Mouse (Mus musculus) forebrain, embryonic 14.5 days (tissue): ENCODE results near the gene Kctd21. TPM values are rescaled to one million over a fixed set of nuclear protein-coding genes. Genes with fewer than 3 reads are reported as not detected.

Experiments used
- ATAC-seq: fragments of 200-750 bp; cut with Nextera tagmentation; 2 replicates; pipeline ENCODE4 v1.8.0; 2017; ENCODE audit warnings: mild to moderate bottlenecking, moderate library complexity
- DNase-seq: peaks from one replicate; pipeline ENCODE4 v3.0.0-alpha.2; 2015; ENCODE audit warnings: low spot score
- H3K27ac ChIP-seq: fragments of 300-500 bp; sonication (generic); 2 replicates; pipeline ENCODE4 v1.5.1; 2014; ENCODE audit warnings: low read depth, mild to moderate bottlenecking, control low read depth, low read length, moderate library complexity
- H3K27me3 ChIP-seq: fragments of 300-500 bp; sonication (generic); replicated peaks from 2 replicates; pipeline ENCODE4 v1.6.1; 2014; ENCODE audit warnings: low read length, control low read depth, mixed read lengths; ENCODE audit not compliant: control insufficient read depth, insufficient read depth
- H3K36me3 ChIP-seq: fragments of 300-500 bp; sonication (generic); 2 replicates; pipeline ENCODE4 v1.6.1; 2014; ENCODE audit warnings: low read length, control low read depth; ENCODE audit not compliant: control insufficient read depth, insufficient read depth
- H3K4me1 ChIP-seq: fragments of 300-500 bp; sonication (generic); 2 replicates; pipeline ENCODE4 v1.6.1; 2014; ENCODE audit warnings: antibody characterized with exemption, low read length, control low read depth; ENCODE audit not compliant: control insufficient read depth, insufficient read depth
- H3K4me2 ChIP-seq: fragments of 300-500 bp; sonication (generic); 2 replicates; pipeline ENCODE4 v1.6.1; 2014; ENCODE audit warnings: mild to moderate bottlenecking, control low read depth, low read length
- H3K4me3 ChIP-seq: fragments of 300-500 bp; sonication (generic); 2 replicates; pipeline ENCODE4 v1.5.1; 2014; ENCODE audit warnings: low read depth, low read length, control low read depth
- H3K9ac ChIP-seq: fragments of 300-500 bp; sonication (generic); 2 replicates; pipeline ENCODE4 v1.6.1; 2014; ENCODE audit warnings: mild to moderate bottlenecking, low read length, control low read depth, moderate library complexity
- H3K9me3 ChIP-seq: fragments of 300-500 bp; sonication (generic); replicated peaks from 2 replicates; pipeline ENCODE4 v1.6.1; 2016; ENCODE audit warnings: low read length, control low read depth, mixed read lengths; ENCODE audit not compliant: control insufficient read depth
- WGBS: fragments of 180-500 bp; shearing (Covaris S2); extraction: QIAGEN DNeasy Blood & Tissue Kit; methylation state at CpG from one replicate; pipeline ENCODE4 v1.1.7; 2014; 5-methylcytosine and 5-hydroxymethylcytosine counted together
- polyA plus RNA-seq: library from polyadenylated mRNA; unstranded; fragments of >200 nt; fragmentation: Nextera tagmentation; extraction: Ambion mirVana; gene quantifications from 2 replicates; pipeline ENCODE4 v1.2.1, GENCODE M21; 2014

Gene Kctd21
- polyA plus RNA-seq, 1 experiment from 2014 or later: 7.5 TPM

- Histone ChIP-seq H3K9ac (no peak overlapping the region), H3K9me3 (no peaks in the 10 kb centered on the region), H3K4me3 (no peak overlapping the region), H3K36me3 (no peaks in the 10 kb centered on the region), H3K4me1 (no peaks in the 10 kb centered on the region), H3K27ac (no peak overlapping the region), H3K4me2 (no peak overlapping the region), H3K27me3 (no peaks in the 10 kb centered on the region)
- 89% methylated on average over 3 of the region's 3 CpGs for WGBS
- no peak for DNase-seq
- no peak for ATAC-seq
These were observed 16.2 kb downstream of the Kctd21 start for GRCm38 (mm10) chr7:97348318-97348717.

- Histone ChIP-seq H3K4me3 (no peak overlapping the region), H3K27me3 (no peaks in the 10 kb centered on the region), H3K9me3 (no peaks in the 10 kb centered on the region), H3K27ac (no peak overlapping the region), H3K4me1 (no peaks in the 10 kb centered on the region), H3K9ac (no peak overlapping the region), H3K36me3 (no peaks in the 10 kb centered on the region), H3K4me2 (no peak overlapping the region)
- WGBS: 87% methylated on average over 5 of the region's 5 CpGs
- no peak for DNase-seq
- no peak for ATAC-seq
These were observed 16.7 kb downstream of the Kctd21 start for GRCm38 (mm10) chr7:97348836-97349235.

GRCm38 (mm10) chr7:97349438-97349837 lies 17.3 kb downstream of the Kctd21 start:
- WGBS: 85% methylated on average over 6 of the region's 6 CpGs
- Histone ChIP-seq H3K27ac (no peak overlapping the region), H3K4me3 (no peak overlapping the region), H3K36me3 (no peaks in the 10 kb centered on the region), H3K4me2 (no peak overlapping the region), H3K9ac (no peak overlapping the region), H3K27me3 (no peaks in the 10 kb centered on the region), H3K4me1 (no peaks in the 10 kb centered on the region), H3K9me3 (no peaks in the 10 kb centered on the region)
- no peak for ATAC-seq
- no peak for DNase-seq

GRCm38 (mm10) chr7:97350891-97351290 lies 18.8 kb downstream of the Kctd21 start:
- Histone ChIP-seq H3K36me3 (no peaks in the 10 kb centered on the region), H3K27ac (no peak overlapping the region), H3K4me3 (no peak overlapping the region), H3K9me3 (no peaks in the 10 kb centered on the region), H3K9ac (no peak overlapping the region), H3K4me1 (no peaks in the 10 kb centered on the region), H3K27me3 (no peaks in the 10 kb centered on the region), H3K4me2 (no peak overlapping the region)
- WGBS: 88% methylated on average over 5 of the region's 5 CpGs
- no peak for DNase-seq
- ATAC-seq: no peak

- Histone ChIP-seq H3K9me3 (no peaks in the 10 kb centered on the region), H3K4me3 (no peak overlapping the region), H3K36me3 (no peaks in the 10 kb centered on the region), H3K4me1 (no peaks in the 10 kb centered on the region), H3K27ac (no peak overlapping the region), H3K27me3 (no peaks in the 10 kb centered on the region), H3K9ac (no peak overlapping the region), H3K4me2 (no peak overlapping the region)
- DNase-seq: no peak
- 90% methylated on average over 11 of the region's 11 CpGs for WGBS
- ATAC-seq: no peak
These were observed 19.8 kb downstream of the Kctd21 start for GRCm38 (mm10) chr7:97351792-97352513.

GRCm38 (mm10) chr7:97353356-97353755 lies 21.2 kb downstream of the Kctd21 start:
- WGBS: 84% methylated on average over 6 of the region's 6 CpGs
- H3K4me2 ChIP-seq: no peak overlapping the region
- H3K4me1 ChIP-seq: no peaks in the 10 kb centered on the region
- no peak overlapping the region for H3K4me3 ChIP-seq
- H3K36me3 ChIP-seq: no peaks in the 10 kb centered on the region
- no peaks in the 10 kb centered on the region for H3K27me3 ChIP-seq
- DNase-seq: no peak
- ATAC-seq: no peak
- no peaks in the 10 kb centered on the region for H3K9me3 ChIP-seq
- no peak overlapping the region for H3K27ac ChIP-seq
- H3K9ac ChIP-seq: no peak overlapping the region

GRCm38 (mm10) chr7:97355068-97355841 lies 23.1 kb downstream of the Kctd21 start:
- H3K9ac ChIP-seq: no peak overlapping the region
- H3K27ac ChIP-seq: no peak overlapping the region
- H3K4me1 ChIP-seq: no peaks in the 10 kb centered on the region
- no peak for ATAC-seq
- H3K27me3 ChIP-seq: no peaks in the 10 kb centered on the region
- DNase-seq: no peak
- H3K4me3 ChIP-seq: no peak overlapping the region
- no peak overlapping the region for H3K4me2 ChIP-seq
- no peaks in the 10 kb centered on the region for H3K36me3 ChIP-seq
- WGBS: 44% methylated on average over 13 of the region's 13 CpGs
- no peaks in the 10 kb centered on the region for H3K9me3 ChIP-seq

- DNase-seq (no peak), ATAC-seq (no peak)
- no peak overlapping the region for H3K9ac ChIP-seq
- H3K4me3 ChIP-seq: no peak overlapping the region
- no peaks in the 10 kb centered on the region for H3K27me3 ChIP-seq
- 63% methylated on average over 5 of the region's 5 CpGs for WGBS
- no peaks in the 10 kb centered on the region for H3K4me1 ChIP-seq
- H3K36me3 ChIP-seq: no peaks in the 10 kb centered on the region
- no peak overlapping the region for H3K4me2 ChIP-seq
- no peak overlapping the region for H3K27ac ChIP-seq
- H3K9me3 ChIP-seq: no peaks in the 10 kb centered on the region
These were observed 24.1 kb downstream of the Kctd21 start for GRCm38 (mm10) chr7:97356253-97356652.

- ATAC-seq (no peak), DNase-seq (no peak)
- 85% methylated on average over 5 of the region's 5 CpGs for WGBS
These were observed 24.7 kb downstream of the Kctd21 start for GRCm38 (mm10) chr7:97356875-97357276.

More at GRCm38 (mm10) chr7:97356875-97357276, 24.7 kb downstream of the Kctd21 start:
- H3K4me2 ChIP-seq: no peak overlapping the region
- H3K9me3 ChIP-seq: no peaks in the 10 kb centered on the region
- H3K27me3 ChIP-seq: no peaks in the 10 kb centered on the region
- H3K4me3 ChIP-seq: no peak overlapping the region
- H3K27ac ChIP-seq: no peak overlapping the region
- no peak overlapping the region for H3K9ac ChIP-seq
- H3K4me1 ChIP-seq: no peaks in the 10 kb centered on the region
- H3K36me3 ChIP-seq: no peaks in the 10 kb centered on the region
